Mouse (Mus musculus): Measurements from ENCODE around the gene Mesp2. TPM values are rescaled to one million over a fixed set of nuclear protein-coding genes. Genes with fewer than 3 reads are reported as not detected.

Gene Mesp2
- polyA plus RNA-seq, 1 experiment, result not detected

- Histone ChIP-seq H3K4me3 (ENCODE audit: insufficient read depth, low read length) (no peak overlapping the region), H3K4me1 (ENCODE audit: control insufficient read depth, insufficient read depth, low read length) (no peaks in the 10 kb centered on the region), H3K27ac (ENCODE audit: insufficient read depth, low read depth, low read length) (no peak overlapping the region)
- no peak for TF ChIP-seq CTCF (IDR thresholded peaks at IDR 0.05; ENCODE audit: low read depth, low read length)
- no peak for TF ChIP-seq POLR2A (IDR thresholded peaks at IDR 0.05; ENCODE audit: borderline replicate concordance, low read depth, low read length)
Observed at GRCm38 (mm10) chr7:79803887-79804286, 6.6 kb upstream of the Mesp2 start.

GRCm38 (mm10) chr7:79808561-79808960 is 2.0 kb upstream of the Mesp2 start:
- Histone ChIP-seq H3K4me3 (ENCODE audit: insufficient read depth, low read length) (no peak overlapping the region), H3K4me1 (ENCODE audit: control insufficient read depth, insufficient read depth, low read length) (peaks cover 2% of the 10 kb centered on the region), H3K27ac (ENCODE audit: insufficient read depth, low read depth, low read length) (no peak overlapping the region)
- TF ChIP-seq POLR2A (IDR thresholded peaks at IDR 0.05; ENCODE audit: borderline replicate concordance, low read depth, low read length) (no peak), CTCF (IDR thresholded peaks at IDR 0.05; ENCODE audit: low read depth, low read length) (no peak)

GRCm38 (mm10) chr7:79813409-79813808 is 2.9 kb downstream of the Mesp2 start:
- H3K4me3 ChIP-seq (ENCODE audit: insufficient read depth, low read length), result no peak overlapping the region
- no peak overlapping the region for H3K27ac ChIP-seq (ENCODE audit: insufficient read depth, low read depth, low read length)
- TF ChIP-seq POLR2A (IDR thresholded peaks at IDR 0.05; ENCODE audit: borderline replicate concordance, low read depth, low read length) (no peak), CTCF (IDR thresholded peaks at IDR 0.05; ENCODE audit: low read depth, low read length) (no peak)
- peaks cover 2% of the 10 kb centered on the region for H3K4me1 ChIP-seq (ENCODE audit: control insufficient read depth, insufficient read depth, low read length)

GRCm38 (mm10) chr7:79818321-79818720 is 7.8 kb downstream of the Mesp2 start:
- Histone ChIP-seq H3K27ac (ENCODE audit: insufficient read depth, low read depth, low read length) (no peak overlapping the region), H3K4me1 (ENCODE audit: control insufficient read depth, insufficient read depth, low read length) (peaks cover 6% of the 10 kb centered on the region; the same call in 1 of the 2 replicates), H3K4me3 (ENCODE audit: insufficient read depth, low read length) (no peak overlapping the region)
- TF ChIP-seq CTCF (IDR thresholded peaks at IDR 0.05; ENCODE audit: low read depth, low read length), result no peak
- no peak for TF ChIP-seq POLR2A (IDR thresholded peaks at IDR 0.05; ENCODE audit: borderline replicate concordance, low read depth, low read length)

GRCm38 (mm10) chr7:79819515-79819914 is 9.0 kb downstream of the Mesp2 start:
- H3K4me1 ChIP-seq (ENCODE audit: control insufficient read depth, insufficient read depth, low read length), result peaks cover 6% of the 10 kb centered on the region; the same call in 1 of the 2 replicates
- no peak overlapping the region for H3K27ac ChIP-seq (ENCODE audit: insufficient read depth, low read depth, low read length)
- H3K4me3 ChIP-seq (ENCODE audit: insufficient read depth, low read length), result no peak overlapping the region
- TF ChIP-seq POLR2A (IDR thresholded peaks at IDR 0.05; ENCODE audit: borderline replicate concordance, low read depth, low read length) (no peak), CTCF (IDR thresholded peaks at IDR 0.05; ENCODE audit: low read depth, low read length) (no peak)

GRCm38 (mm10) chr7:79819996-79820395 is 9.5 kb downstream of the Mesp2 start:
- H3K4me1 ChIP-seq (ENCODE audit: control insufficient read depth, insufficient read depth, low read length), result peaks cover 6% of the 10 kb centered on the region; the same call in 1 of the 2 replicates
- no peak overlapping the region for H3K27ac ChIP-seq (ENCODE audit: insufficient read depth, low read depth, low read length)
- no peak overlapping the region for H3K4me3 ChIP-seq (ENCODE audit: insufficient read depth, low read length)
- TF ChIP-seq POLR2A (IDR thresholded peaks at IDR 0.05; ENCODE audit: borderline replicate concordance, low read depth, low read length) (no peak), CTCF (IDR thresholded peaks at IDR 0.05; ENCODE audit: low read depth, low read length) (no peak)

GRCm38 (mm10) chr7:79822092-79822695 is 11.7 kb downstream of the Mesp2 start:
- Histone ChIP-seq H3K27ac (ENCODE audit: insufficient read depth, low read depth, low read length) (no peak overlapping the region), H3K4me1 (ENCODE audit: control insufficient read depth, insufficient read depth, low read length) (peaks cover 6% of the 10 kb centered on the region; the same call in 1 of the 2 replicates), H3K4me3 (ENCODE audit: insufficient read depth, low read length) (no peak overlapping the region)
- TF ChIP-seq CTCF (IDR thresholded peaks at IDR 0.05; ENCODE audit: low read depth, low read length) (no peak), POLR2A (IDR thresholded peaks at IDR 0.05; ENCODE audit: borderline replicate concordance, low read depth, low read length) (no peak)

GRCm38 (mm10) chr7:79828341-79828740 is 17.8 kb downstream of the Mesp2 start:
- H3K4me3 ChIP-seq (ENCODE audit: insufficient read depth, low read length), result no peak overlapping the region
- H3K27ac ChIP-seq (ENCODE audit: insufficient read depth, low read depth, low read length), result no peak overlapping the region
- TF ChIP-seq POLR2A (IDR thresholded peaks at IDR 0.05; ENCODE audit: borderline replicate concordance, low read depth, low read length), result no peak
- TF ChIP-seq CTCF (IDR thresholded peaks at IDR 0.05; ENCODE audit: low read depth, low read length), result no peak

GRCm38 (mm10) chr7:79831145-79831544 is 20.6 kb downstream of the Mesp2 start:
- TF ChIP-seq POLR2A (IDR thresholded peaks at IDR 0.05; ENCODE audit: borderline replicate concordance, low read depth, low read length) (no peak), CTCF (IDR thresholded peaks at IDR 0.05; ENCODE audit: low read depth, low read length) (no peak)
- no peaks in the 10 kb centered on the region for H3K4me1 ChIP-seq (ENCODE audit: control insufficient read depth, insufficient read depth, low read length)
- no peak overlapping the region for H3K4me3 ChIP-seq (ENCODE audit: insufficient read depth, low read length)
- no peak overlapping the region for H3K27ac ChIP-seq (ENCODE audit: insufficient read depth, low read depth, low read length)

More at GRCm38 (mm10) chr7:79828341-79828740, 17.8 kb downstream of the Mesp2 start:
- no peaks in the 10 kb centered on the region for H3K4me1 ChIP-seq (ENCODE audit: control insufficient read depth, insufficient read depth, low read length)

- H3K4me3 ChIP-seq (ENCODE audit: insufficient read depth, low read length), result no peak overlapping the region
- no peak overlapping the region for H3K27ac ChIP-seq (ENCODE audit: insufficient read depth, low read depth, low read length)
- no peak for TF ChIP-seq POLR2A (IDR thresholded peaks at IDR 0.05; ENCODE audit: borderline replicate concordance, low read depth, low read length)
- no peak for TF ChIP-seq CTCF (IDR thresholded peaks at IDR 0.05; ENCODE audit: low read depth, low read length)
- no peaks in the 10 kb centered on the region for H3K4me1 ChIP-seq (ENCODE audit: control insufficient read depth, insufficient read depth, low read length)
Observed at GRCm38 (mm10) chr7:79831585-79831984, 21.1 kb downstream of the Mesp2 start.

All from bone marrow macrophage, adult 2 months (primary cell).